In genomic region chr9:7934419-7934818, GRCm38 (mm10) we compare ENCODE assay signal across 19 mouse cellular contexts.
A peak's percentile ranks its signal among the peaks of the same experiment; 100 is the strongest.
DNase-seq lines count a peak whose midpoint lies in the region; ATAC-seq and TF ChIP-seq lines count a peak whose summit lies in the region.
"Had no signal": no experiment of that assay in that cellular context is flagged by ENCODE, and none has a peak within 500 bp of the region (broad histone marks: within the 10 kb centered on the region; RNA-seq: fewer than 3 reads in every experiment).

No protein-coding gene starts in this region.

- no peaks in the 10 kb centered on the region for H3K36me3 ChIP-seq in forebrain, postnatal 0 days (ENCODE audit: insufficient read depth)
- peaks cover 68% of the 10 kb centered on the region for H3K36me3 ChIP-seq in forebrain, embryonic 13.5 days (ENCODE audit: poor library complexity, severe bottlenecking)

- H3K4me2 ChIP-seq in forebrain, postnatal 0 days (ENCODE audit: low read depth), result no peak overlapping the region
- no peak overlapping the region for H3K4me2 ChIP-seq in forebrain, embryonic 13.5 days
- H3K4me2 ChIP-seq: embryonic facial prominence, embryonic 12.5 days; heart, embryonic 15.5 days; midbrain, embryonic 15.5 days had no signal

- no peak overlapping the region for H3K27ac ChIP-seq in forebrain, postnatal 0 days (ENCODE audit: low read depth, low read length)
- H3K27ac ChIP-seq in forebrain, embryonic 13.5 days, result no peak overlapping the region
- H3K27ac ChIP-seq: embryonic facial prominence, embryonic 12.5 days; heart, embryonic 15.5 days; midbrain, embryonic 15.5 days had no signal

- H3K4me1 ChIP-seq in forebrain, postnatal 0 days (ENCODE audit: insufficient read depth), result no peaks in the 10 kb centered on the region
- H3K4me1 ChIP-seq in forebrain, embryonic 13.5 days, result no peaks in the 10 kb centered on the region
- H3K4me1 ChIP-seq: embryonic facial prominence, embryonic 12.5 days; midbrain, embryonic 15.5 days had no signal

- no peak overlapping the region for H3K9ac ChIP-seq in forebrain, postnatal 0 days
- no peak overlapping the region for H3K9ac ChIP-seq in forebrain, embryonic 13.5 days
- H3K9ac ChIP-seq: embryonic facial prominence, embryonic 12.5 days; heart, embryonic 15.5 days; midbrain, embryonic 15.5 days had no signal

- peak; percentile 16; the same call in 1 of the 2 replicates for ATAC-seq in forebrain, postnatal 0 days
- no peak for ATAC-seq in forebrain, embryonic 13.5 days
- ATAC-seq: forebrain, embryonic 16.5 days; midbrain, embryonic 15.5 days had no signal

- H3K4me3 ChIP-seq in forebrain, postnatal 0 days (ENCODE audit: low read depth, low read length), result no peak overlapping the region
- no peak overlapping the region for H3K4me3 ChIP-seq in forebrain, embryonic 13.5 days
- H3K4me3 ChIP-seq: embryonic facial prominence, embryonic 12.5 days; erythroblast, embryonic 14.5 days; heart, embryonic 15.5 days; megakaryocyte, embryonic 14.5 days; midbrain, embryonic 15.5 days had no signal

- TF ChIP-seq CTCF in forebrain, postnatal 0 days (IDR thresholded peaks at IDR 0.05; ENCODE audit: low read depth), result no peak

- no peaks in the 10 kb centered on the region for H3K9me3 ChIP-seq in forebrain, postnatal 0 days (ENCODE audit: low read length)
- peaks cover 12% of the 10 kb centered on the region for H3K9me3 ChIP-seq in forebrain, embryonic 13.5 days (replicated peaks)

- WGBS in forebrain, postnatal 0 days, result 91% methylated on average over 10 of the region's 10 CpGs
- 97% methylated on average over 10 of the region's 10 CpGs for WGBS in forebrain, embryonic 13.5 days

- no peaks in the 10 kb centered on the region for H3K27me3 ChIP-seq in forebrain, postnatal 0 days (ENCODE audit: insufficient read depth, low read length)
- no peaks in the 10 kb centered on the region for H3K27me3 ChIP-seq in forebrain, embryonic 13.5 days
- H3K27me3 ChIP-seq: CH12.LX; embryonic facial prominence, embryonic 12.5 days; heart, embryonic 15.5 days; midbrain, embryonic 15.5 days had no signal

- no peak for DNase-seq in forebrain, postnatal 0 days
- DNase-seq in right cerebral cortex, adult 18-20 months, result peak; percentile 37
- no peak for DNase-seq in right cerebral cortex, postnatal 14 days
- DNase-seq in cerebellum, adult 9-11 months, result peak; percentile 17
- DNase-seq in natural killer cell, adult 2 months (ENCODE audit: low spot score in 2 of 2), result no peak
- no peak for DNase-seq in frontal cortex, postnatal 25 days (ENCODE audit: low spot score in 2 of 2)
- DNase-seq: adrenal gland, postnatal 36 days; kidney, adult 11 months; liver; lung, postnatal 10 days; thymus, postnatal 36 days had no signal

Comparison
In these comparisons a context has a peak if more than half of its experiments do, and no peak if none do; other contexts are left out.
1. DNase-seq: peak in right cerebral cortex, adult 18-20 months (single experiment) and cerebellum, adult 9-11 months (single experiment); none in forebrain, postnatal 0 days (single experiment), right cerebral cortex, postnatal 14 days (single experiment), natural killer cell, adult 2 months (0 of 2) and frontal cortex, postnatal 25 days (0 of 2).